Mouse (Mus musculus): ENCODE results near the gene Ugt1a6b.
"Not testable (repeated sequence)": the region's sequence is repeated elsewhere in the genome, so short reads cannot be mapped to it uniquely, and the experiment has no call there.

Gene Ugt1a6b

DNA sequence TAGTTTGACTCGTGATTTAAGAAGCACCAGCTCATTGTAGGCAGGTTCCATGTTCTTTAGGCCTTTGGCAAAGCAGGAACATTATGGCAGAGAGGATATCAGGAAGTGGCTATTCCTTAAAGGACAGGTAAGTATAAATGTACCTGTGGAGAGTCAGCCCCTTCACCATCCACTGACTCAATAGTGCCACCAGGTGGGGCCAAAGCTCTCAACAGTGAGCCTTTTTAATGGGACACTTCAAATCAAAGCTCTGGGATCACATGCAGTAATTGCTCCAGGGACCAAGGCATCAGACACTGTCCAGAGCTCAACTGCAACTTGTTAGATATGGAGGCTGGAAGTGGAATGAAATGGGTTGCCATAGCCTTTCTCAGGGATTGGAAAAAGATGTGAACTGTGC is 18.5 kb downstream of the Ugt1a6b start:
- not testable (repeated sequence) for DNase-seq (ENCODE audit: low spot score)

DNA sequence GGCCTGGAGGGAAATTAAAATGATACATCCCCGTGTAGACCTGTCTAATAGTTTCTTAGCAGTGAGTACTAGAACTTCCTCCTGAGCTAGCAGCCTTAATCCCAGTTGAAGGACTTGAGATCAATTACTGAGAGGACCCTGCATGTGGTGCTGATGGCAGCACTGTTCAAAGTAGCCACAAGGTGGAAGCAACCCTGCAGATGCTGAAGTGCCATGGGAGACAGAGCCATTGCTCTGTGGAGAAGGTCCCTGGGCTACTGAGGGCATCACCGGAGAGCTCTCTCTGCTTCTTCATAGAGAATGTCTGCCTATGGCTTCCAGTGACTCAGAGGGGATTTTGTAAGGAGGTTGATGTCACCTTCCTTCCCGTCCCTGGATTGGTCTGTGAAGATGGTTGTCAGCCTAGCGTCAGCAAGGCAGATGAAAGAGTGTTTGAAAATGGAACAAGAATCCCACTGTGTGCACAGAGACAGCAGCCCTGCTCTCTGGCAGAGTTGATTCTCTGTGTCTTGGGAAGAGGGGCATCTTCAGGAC is 22.8 kb downstream of the Ugt1a6b start:
- DNase-seq (ENCODE audit: low spot score), result not testable (repeated sequence)

DNA sequence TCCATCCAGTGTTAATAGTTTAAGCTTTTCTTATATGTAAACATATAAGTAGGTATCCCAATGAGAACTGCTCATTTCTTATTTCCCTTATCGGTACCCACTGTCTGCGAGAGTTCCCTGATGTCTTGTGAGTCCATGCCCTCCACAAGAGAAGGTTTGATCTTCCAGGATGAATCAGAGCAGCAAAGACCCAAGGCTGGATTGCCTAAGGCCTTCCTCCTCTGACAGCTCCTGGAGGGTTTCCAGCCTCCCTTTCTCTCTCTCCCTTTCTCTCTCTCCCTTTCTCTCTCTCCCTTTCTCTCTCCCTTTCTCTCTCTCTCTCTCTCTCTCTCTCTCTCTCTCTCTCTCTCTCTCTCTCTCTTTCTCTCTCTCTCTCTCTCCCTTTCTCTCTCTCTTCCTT is 26.0 kb downstream of the Ugt1a6b start:
- not testable (repeated sequence) for DNase-seq (ENCODE audit: low spot score)

DNA sequence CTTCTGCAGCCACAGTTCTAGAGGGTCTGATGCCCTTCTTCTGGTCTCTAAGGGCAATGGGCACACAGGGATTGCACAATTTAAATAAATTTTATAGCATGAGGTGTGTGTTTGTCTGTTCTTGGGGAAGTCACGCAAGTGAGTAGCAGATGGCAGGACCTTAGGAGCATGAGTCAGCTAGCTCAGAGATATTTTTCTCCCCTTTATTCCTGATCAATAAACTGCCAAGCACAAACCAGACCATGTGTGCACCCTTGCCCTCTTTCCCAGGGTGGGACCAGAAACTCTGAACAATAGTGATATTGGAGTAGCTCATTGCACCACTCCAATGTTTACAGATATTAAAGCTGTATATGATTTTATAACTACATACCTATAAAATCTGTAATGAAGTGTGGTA is 27.2 kb downstream of the Ugt1a6b start:
- DNase-seq (ENCODE audit: low spot score), result not testable (repeated sequence)

DNA sequence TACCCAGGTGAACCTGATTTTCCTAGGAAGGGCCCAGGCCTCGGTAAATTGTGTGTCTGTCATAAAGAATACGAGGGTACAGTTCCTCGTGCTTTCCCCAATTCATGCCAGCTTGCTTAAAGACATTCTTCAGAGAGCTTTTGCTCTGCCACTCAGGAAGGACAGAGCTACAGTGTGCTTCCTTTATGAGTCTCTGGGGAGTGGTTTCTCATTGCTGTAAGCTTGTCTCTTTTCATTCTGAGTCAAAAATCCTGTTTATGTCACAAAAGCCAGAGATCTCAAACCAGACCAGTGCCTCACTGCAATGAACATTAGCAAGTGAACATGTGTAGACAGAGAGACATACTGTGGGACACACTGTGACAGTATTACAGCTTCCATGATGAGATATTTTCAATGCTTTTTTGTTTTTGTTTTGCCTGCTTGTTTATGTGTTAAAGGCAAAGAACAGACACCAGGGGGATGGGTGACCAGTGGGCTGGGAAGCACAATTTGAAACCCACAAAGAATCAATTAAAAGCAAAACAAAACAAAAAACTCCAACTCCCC is 30.9 kb downstream of the Ugt1a6b start:
- DNase-seq (ENCODE audit: low spot score), result no peak

DNA sequence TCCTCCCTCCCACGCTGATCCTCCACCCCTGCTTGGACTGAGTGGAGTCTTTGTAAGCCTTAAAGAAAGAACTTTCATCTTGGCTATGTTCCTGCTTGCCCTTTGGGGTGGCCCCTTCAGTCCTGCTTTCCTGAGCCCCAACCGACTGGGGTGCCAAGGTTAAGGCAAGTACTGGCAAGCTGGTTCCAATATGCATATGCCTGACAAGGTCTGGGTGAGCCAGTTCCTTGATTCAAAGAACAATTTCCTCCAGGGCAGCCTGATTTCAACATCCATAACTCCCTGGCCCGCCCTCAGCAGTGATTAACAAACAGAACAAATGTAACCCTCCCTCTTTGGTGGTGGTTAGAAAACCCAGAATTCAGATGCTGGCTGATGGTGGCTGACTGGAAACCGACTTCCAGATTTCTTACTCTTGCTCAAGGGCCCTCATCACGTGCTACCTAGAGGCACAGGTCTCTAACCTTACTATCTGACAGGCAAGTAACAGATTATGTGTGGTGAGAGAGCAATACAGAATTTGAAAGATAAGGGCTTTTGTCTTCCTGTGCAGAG is 31.5 kb downstream of the Ugt1a6b start, which contains the start of gene Ugt1a6a:
Gene Ugt1a6a (plus strand): TSS at position 353 of the 555 bp plus-strand sequence.
- peak; percentile 48 for DNase-seq (ENCODE audit: low spot score)

DNA sequence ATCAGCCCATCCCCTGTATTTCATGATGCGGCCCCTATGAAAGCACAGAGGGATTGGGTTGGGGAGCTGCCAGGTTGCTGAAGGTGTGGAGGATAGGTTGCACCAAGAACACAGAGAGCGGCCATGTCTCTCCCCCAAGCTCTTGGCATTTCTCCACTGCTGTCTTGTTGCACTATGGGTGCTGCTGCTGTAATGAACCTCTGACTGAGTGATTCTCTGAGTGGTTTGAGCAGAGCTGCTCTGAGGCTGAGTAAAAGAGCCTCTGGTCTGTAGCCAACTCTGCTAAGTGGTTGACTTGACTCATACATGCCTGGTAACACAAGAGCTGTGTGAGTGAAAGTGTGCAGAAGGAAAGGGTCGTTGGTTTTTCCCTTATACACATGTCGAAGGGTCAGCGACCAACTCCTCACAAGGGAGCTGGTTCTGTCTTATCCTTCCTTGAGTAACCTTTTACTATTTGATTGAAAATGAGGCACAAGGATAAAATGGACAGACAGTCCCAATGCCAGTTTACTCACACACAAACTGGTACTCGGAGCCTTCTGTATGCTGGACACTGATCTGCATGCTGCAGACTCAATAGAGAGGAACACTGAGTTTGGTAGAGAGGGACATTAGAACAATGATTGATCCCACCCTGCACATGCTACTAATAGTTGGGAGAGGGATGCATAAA is 32.3 kb downstream of the Ugt1a6b start:
- DNase-seq (ENCODE audit: low spot score), result not testable (repeated sequence)

DNA sequence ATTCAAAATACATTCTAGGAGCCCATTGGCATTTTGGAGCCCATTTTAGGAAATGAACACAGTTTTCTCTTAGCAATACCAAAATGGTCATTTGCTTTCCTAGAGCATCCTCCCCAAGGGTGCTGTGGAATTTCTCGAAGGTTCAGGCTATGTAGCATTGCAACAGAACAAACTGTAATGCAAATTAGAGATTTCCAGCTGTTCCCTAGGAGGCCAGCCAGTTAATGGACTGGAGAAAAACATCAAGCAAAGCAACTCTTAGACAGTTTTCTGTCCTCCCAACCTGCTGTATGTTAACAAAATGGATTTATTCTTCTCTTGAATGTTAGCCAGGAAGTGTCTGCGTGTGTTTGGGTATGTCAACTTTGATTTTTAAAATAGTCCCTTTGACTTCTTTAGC is 33.6 kb downstream of the Ugt1a6b start:
- DNase-seq (ENCODE audit: low spot score), result no peak

DNA sequence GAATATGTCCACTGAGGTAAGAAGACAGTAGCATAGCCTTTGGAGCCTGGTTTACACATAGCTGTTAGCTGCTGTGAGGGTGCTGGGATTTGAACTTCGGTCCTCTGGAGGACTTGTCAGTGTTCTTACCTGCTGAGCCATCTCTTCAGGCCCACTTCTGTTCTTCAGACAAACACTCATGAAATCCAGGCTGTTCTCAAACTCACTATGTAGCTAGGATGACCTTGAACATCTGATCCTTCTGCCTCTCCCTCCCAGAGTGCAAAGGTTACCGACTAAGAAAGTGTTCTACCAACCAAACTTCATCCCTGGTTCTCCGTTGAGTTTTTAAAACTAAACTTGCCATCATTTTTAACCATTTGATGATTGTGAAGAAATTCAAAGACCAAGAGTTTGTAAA is 34.2 kb downstream of the Ugt1a6b start:
- no peak for DNase-seq (ENCODE audit: low spot score)

DNA sequence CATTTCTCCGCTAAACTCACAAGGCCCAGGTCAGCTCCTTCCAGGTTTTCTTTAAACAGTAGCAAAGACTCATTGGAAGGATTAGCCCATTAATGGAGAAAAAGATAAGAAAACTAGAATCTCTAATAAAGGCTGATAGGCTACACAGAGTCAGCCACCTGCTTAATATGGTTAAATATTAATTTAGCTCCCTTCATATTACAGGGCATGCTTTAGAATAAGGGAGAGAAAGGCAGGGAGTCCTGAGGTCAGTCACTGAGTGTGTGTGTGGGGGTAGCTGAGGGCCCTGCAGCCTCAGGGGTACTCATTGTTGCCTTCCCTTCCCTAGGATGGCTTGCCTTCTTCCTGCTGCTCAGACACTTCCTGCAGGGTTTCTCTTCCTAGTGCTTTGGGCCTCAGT is 35.1 kb downstream of the Ugt1a6b start:
- no peak for DNase-seq (ENCODE audit: low spot score)

DNA sequence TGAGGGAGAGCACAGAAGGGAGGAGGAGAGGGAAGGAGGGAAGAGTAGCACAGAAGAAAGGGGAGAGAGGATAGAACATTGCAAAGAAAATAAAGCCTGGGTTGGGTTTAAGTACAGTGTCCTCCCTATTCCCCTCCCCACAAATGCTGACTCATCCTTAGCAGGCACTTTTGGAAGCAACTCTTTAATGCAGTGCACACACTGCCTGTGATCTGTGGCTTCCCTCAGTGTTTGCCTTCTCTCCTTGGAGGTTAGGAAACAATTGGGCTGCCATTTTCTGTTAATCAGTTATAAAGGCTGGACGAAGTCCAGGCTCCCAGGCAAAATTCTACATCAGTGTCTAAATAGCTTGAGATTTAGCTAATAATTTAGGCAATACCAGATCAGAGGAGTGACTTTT is 37.4 kb downstream of the Ugt1a6b start:
- DNase-seq (ENCODE audit: low spot score), result not testable (repeated sequence)

DNA sequence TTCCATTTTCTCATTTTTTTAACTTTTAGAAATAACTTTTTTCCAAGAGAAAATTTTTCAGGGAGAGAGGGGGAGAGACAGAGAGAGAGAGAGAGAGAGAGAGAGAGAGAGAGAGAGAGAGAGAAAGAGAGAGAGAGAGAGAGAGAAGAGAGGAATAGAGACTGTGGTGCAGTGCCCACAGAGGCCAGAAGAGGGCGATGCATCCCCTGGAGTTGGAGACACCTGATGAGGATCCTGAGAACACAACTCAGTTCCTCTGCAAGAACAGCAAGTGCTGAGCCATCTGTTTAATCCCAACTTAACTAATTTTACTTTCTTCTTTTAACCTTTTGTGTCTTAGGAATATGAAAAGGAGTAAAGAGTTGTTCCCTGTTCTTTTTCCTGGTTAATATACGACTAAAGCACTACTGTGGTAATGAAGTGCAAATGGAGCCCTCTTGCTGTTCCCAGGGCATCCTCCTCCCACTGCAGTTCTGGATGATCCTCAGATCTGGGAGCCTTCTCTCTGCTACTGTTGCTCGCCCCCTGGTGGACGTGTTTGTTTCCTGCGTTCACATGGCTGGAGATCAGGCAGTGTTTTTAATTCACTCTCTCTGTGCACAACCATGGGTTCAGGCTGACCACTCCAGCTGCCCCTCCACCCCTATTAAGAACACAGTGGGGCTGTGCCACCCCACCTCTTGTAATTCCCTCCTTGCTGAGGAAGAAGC is 41.1 kb downstream of the Ugt1a6b start:
- not testable (repeated sequence) for DNase-seq (ENCODE audit: low spot score)

DNA sequence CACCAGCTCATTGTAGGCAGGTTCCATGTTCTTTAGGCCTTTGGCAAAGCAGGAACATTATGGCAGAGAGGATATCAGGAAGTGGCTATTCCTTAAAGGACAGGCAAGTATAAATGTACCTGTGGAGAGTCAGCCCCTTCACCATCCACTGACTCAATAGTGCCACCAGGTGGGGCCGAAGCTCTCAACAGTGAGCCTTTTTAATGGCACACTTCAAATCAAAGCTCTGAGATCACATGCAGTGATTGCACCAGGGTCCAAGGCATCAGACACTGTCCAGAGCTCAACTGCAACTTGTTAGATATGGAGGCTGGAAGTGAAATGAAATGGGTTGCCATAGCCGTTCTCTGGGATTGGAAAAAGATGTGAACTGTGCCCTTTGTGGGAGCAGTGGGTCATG is 42.2 kb downstream of the Ugt1a6b start:
- DNase-seq (ENCODE audit: low spot score), result not testable (repeated sequence)

DNA sequence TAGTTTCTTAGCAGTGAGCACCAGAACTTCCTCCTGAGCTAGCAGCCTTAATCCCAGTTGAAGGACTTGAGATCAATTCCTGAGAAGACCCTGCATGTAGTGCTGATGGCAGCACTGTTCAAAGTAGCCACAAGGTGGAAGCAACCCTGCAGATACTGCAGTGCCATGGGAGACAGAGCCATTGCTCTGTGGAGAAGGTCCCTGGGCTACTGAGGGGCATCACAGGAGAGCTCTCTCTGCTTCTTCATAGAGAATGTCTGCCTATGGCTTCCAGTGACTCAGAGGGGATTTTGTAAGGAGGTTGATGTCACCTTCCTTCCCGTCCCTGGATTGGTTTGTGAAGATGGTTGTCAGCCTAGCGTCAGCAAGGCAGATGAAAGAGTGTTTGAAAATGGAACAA is 47.1 kb downstream of the Ugt1a6b start:
- DNase-seq (ENCODE audit: low spot score), result not testable (repeated sequence)

DNA sequence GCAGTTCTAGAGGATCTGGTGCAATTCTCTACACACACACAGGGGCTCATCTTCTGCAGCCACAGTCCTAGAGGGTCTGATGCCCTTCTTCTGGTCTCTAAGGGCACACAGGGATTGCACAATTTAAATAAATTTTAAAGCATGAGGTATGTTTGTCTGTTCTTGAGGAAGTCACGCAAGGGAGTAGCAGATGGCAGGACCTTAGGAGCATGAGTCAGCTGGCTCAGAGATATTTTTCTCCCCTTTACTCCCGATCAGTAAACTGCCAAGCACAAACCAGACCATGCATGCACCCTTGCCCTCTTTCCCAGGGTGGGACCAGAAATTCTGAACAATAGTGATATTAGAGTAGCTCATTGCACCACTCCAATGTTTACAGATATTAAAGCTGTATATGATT is 55.4 kb downstream of the Ugt1a6b start:
- no peak for DNase-seq (ENCODE audit: low spot score)

DNA sequence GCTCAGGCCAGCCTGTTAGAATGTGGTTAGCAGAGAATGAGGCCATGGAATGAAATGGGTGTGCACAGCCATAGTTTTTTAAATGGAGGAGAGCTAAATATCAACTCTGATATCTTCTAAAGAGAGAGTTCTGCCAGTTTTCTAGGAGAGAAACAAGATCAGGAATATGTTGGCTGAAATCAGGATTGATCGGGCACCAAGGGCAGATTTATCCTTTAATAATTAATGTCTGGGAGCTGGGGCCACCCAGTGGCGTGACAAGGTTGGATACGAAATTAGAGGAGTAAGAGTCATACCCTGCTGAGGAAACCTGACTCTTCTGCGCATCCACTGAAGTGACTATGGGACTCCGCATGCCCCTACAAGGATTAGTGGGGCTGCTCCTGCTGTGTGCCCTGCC is 62.7 kb downstream of the Ugt1a6b start, which contains the start of gene Ugt1a5:
Gene Ugt1a5 (plus strand): TSS at position 302 of the 400 bp plus-strand sequence.
- DNase-seq (ENCODE audit: low spot score), result no peak

DNA sequence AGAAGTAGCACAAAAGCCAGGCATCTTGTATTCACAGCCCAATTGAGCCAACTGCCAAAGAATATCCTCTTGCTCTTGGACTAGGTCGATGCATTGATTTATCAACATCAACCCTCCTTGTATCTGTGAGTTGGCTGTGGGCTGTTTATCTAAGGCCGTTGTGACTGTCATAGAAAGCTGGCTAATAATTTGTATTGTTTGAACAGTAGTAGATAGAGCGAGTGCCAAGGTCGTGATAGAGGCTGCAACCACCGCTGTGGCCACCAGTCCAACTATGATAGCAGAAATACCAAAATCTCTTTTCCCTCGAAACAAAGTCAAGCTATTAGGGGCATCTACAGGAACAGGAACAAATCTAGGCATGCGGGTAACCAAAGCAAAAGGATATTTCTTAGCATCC is 69.1 kb downstream of the Ugt1a6b start:
- not testable (repeated sequence) for DNase-seq (ENCODE audit: low spot score)

DNA sequence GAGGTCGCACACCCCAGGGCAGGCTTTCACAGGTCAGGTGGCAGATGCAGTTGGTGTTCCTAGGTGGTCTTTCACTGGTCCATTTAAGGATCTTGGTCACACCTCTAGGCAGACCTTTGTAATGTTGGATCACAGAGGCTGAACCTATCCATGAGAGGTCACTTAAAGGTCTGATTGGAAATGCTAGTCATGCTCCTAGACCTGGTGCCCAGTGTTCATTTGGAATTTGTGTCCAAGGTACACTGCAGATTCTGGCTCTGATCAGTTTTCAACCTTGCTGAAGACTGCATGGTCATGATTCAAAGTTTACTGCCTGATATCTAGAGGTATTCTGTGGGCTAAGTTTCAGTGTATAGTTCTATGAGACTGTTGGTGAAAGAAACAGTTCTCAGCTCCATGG is 76.6 kb downstream of the Ugt1a6b start:
- DNase-seq (ENCODE audit: low spot score), result no peak

DNA sequence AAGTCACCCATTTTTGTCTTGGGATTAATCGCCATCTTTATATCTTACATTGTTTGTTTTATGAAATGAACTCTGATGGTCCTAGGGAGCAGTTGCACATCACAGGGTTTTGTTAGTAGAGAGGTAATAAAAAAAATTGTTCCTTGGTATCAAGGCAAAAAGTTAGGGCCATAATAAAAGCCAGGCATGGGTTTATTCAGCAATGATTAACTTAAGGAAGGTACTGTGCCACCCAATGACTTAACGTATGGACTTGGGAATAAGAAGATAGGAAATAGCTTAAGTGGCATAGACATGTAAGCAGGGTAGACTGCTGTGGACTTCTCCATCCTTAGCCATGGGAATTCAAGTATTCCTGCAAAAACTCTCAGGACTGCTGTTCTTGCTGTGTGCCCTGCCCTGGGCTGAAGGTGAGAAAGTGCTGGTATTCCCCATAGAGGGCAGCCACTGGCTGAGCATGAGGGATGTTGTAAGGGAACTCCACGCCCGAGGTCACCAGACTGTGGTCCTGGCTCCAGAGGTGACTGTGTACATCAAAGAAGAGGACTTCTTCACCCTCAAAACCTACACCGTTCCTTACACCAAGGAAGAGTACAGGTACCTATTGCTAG is 83.4 kb downstream of the Ugt1a6b start:
- DNase-seq (ENCODE audit: low spot score), result no peak

DNA sequence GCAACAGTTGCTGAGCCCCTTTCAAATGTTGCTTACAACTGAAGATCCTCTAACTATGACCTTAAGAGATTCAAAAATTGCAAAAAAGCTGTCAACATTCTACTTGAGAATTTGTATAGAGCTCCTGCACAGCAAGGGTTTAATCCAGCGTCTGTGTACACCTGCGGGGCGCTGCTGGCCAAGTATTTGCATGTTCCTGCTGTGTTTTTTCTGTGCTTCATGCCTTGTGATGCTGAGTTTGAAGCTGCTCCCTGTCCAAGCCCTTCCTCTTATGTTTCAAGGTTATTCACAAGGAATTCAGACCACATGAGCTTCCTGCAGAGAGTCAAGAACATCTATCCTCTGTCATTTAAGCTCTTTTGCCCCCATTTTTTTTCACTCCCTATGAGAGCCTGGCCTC is 89.1 kb downstream of the Ugt1a6b start:
- no peak for DNase-seq (ENCODE audit: low spot score)

DNA sequence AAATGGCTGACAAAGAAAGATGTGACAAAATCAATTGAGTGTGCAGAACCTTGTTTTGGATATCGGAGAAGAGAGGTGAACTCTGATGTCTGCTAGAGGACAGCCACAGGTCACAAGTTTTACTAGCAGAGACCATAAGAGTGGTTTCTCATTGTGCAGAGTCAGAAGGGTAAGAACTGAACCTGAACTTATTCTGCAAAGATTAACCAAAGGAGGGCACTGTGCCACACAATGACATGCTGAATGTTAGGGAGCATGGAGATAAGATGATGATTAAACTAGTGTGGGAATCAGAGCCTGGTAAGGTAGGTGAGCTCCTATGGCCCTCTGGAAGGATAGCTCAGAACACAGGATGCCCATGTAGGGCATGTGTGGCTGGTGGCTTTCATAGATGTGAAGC is 92.6 kb downstream of the Ugt1a6b start:
- DNase-seq (ENCODE audit: low spot score), result no peak

DNA sequence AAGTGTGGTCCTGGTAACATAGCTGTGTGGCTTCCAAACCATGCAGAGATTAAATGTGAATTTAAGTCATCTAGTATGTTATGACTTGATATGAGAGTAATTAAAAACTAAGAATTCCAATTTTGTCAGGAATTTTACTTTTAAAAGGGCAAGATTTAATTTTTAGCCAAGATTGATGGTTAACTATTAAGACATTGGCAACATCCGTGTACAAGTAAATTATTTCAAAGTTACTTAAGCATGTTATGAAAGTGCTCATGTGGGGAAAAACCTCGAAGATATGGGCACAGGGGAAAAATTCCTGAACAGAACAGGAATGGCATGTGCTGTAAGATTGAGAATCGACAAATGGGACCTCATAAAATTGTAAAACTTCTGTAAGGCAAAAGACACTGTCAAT is 94.4 kb downstream of the Ugt1a6b start:
- DNase-seq (ENCODE audit: low spot score), result no peak

Measured in ovary, postnatal 10 days (tissue).